Mouse (Mus musculus): Measurements from ENCODE around the gene Pom121l2. TPM values are rescaled to one million over a fixed set of nuclear protein-coding genes. Genes with fewer than 3 reads are reported as not detected.

Gene Pom121l2
- polyA plus RNA-seq, 1 experiment = not detected

- TF ChIP-seq CTCF (IDR thresholded peaks at IDR 0.05; ENCODE audit: extremely low read depth, insufficient read length, insufficient replicate concordance, low read depth, low read length) = no peak
- no peak for TF ChIP-seq POLR2A (IDR thresholded peaks at IDR 0.05; ENCODE audit: low read depth, low read length)
- H3K36me3 ChIP-seq (ENCODE audit: control insufficient read depth, insufficient read depth, low read length) = no peaks in the 10 kb centered on the region
- no peaks in the 10 kb centered on the region for H3K4me1 ChIP-seq (ENCODE audit: control insufficient read depth, insufficient read depth, insufficient read length, low read length)
- H3K4me3 ChIP-seq (ENCODE audit: low read depth, low read length) = peak overlapping the region; percentile 57
- H3K27ac ChIP-seq (ENCODE audit: insufficient read depth, low read depth, low read length) = no peak overlapping the region
- WGBS = 2% methylated on average over 44 of the region's 44 CpGs
- peaks cover 2% of the 10 kb centered on the region; the same call in 1 of the 2 replicates for H3K27me3 ChIP-seq (ENCODE audit: control insufficient read depth, insufficient read depth, low read length)
Observed at GRCm38 (mm10) chr13:22019934-22020835, 39.2 kb downstream of the Pom121l2 start.

GRCm38 (mm10) chr13:22020901-22021339 is 39.9 kb downstream of the Pom121l2 start:
- Histone ChIP-seq H3K27me3 (ENCODE audit: control insufficient read depth, insufficient read depth, low read length) (no peaks in the 10 kb centered on the region), H3K4me3 (ENCODE audit: low read depth, low read length) (peak overlapping the region; percentile 57; the same call in 1 of the 2 replicates), H3K27ac (ENCODE audit: insufficient read depth, low read depth, low read length) (no peak overlapping the region), H3K4me1 (ENCODE audit: control insufficient read depth, insufficient read depth, insufficient read length, low read length) (0 out of 2 replicates have a peak, but pooled peaks cover 2% of the 10 kb centered on the region), H3K36me3 (ENCODE audit: control insufficient read depth, insufficient read depth, low read length) (no peaks in the 10 kb centered on the region)
- 1% methylated on average over 8 of the region's 8 CpGs for WGBS
- TF ChIP-seq CTCF (IDR thresholded peaks at IDR 0.05; ENCODE audit: extremely low read depth, insufficient read length, insufficient replicate concordance, low read depth, low read length) (no peak), POLR2A (IDR thresholded peaks at IDR 0.05; ENCODE audit: low read depth, low read length) (no peak)

- WGBS = 2% methylated on average over 11 of the region's 11 CpGs
- 0 out of 2 replicates have a peak, but pooled peaks cover 3% of the 10 kb centered on the region for H3K4me1 ChIP-seq (ENCODE audit: control insufficient read depth, insufficient read depth, insufficient read length, low read length)
- peak overlapping the region; percentile 58 for H3K4me3 ChIP-seq (ENCODE audit: low read depth, low read length)
- H3K27me3 ChIP-seq (ENCODE audit: control insufficient read depth, insufficient read depth, low read length) = no peaks in the 10 kb centered on the region; the same call in 1 of the 2 replicates
- H3K27ac ChIP-seq (ENCODE audit: insufficient read depth, low read depth, low read length) = peak overlapping the region; percentile 4; the same call in 1 of the 2 replicates
- no peaks in the 10 kb centered on the region for H3K36me3 ChIP-seq (ENCODE audit: control insufficient read depth, insufficient read depth, low read length)
- TF ChIP-seq POLR2A (IDR thresholded peaks at IDR 0.05; ENCODE audit: low read depth, low read length) (no peak), CTCF (IDR thresholded peaks at IDR 0.05; ENCODE audit: extremely low read depth, insufficient read length, insufficient replicate concordance, low read depth, low read length) (no peak)
Observed at GRCm38 (mm10) chr13:22021581-22021980, 40.6 kb downstream of the Pom121l2 start.

- Histone ChIP-seq H3K4me1 (ENCODE audit: control insufficient read depth, insufficient read depth, insufficient read length, low read length) (0 out of 2 replicates have a peak, but pooled peaks cover 3% of the 10 kb centered on the region), H3K4me3 (ENCODE audit: low read depth, low read length) (peak overlapping the region; percentile 58), H3K27me3 (ENCODE audit: control insufficient read depth, insufficient read depth, low read length) (no peaks in the 10 kb centered on the region; the same call in 1 of the 2 replicates), H3K27ac (ENCODE audit: insufficient read depth, low read depth, low read length) (no peak overlapping the region), H3K36me3 (ENCODE audit: control insufficient read depth, insufficient read depth, low read length) (no peaks in the 10 kb centered on the region)
- 2% methylated on average over 9 of the region's 9 CpGs for WGBS
- TF ChIP-seq POLR2A (IDR thresholded peaks at IDR 0.05; ENCODE audit: low read depth, low read length) = no peak
Observed at GRCm38 (mm10) chr13:22022241-22022640, 41.2 kb downstream of the Pom121l2 start.

- 2% methylated on average over 35 of the region's 35 CpGs for whole genome bisulfite sequencing
- TF ChIP-seq CTCF (IDR thresholded peaks at IDR 0.05; ENCODE audit: extremely low read depth, insufficient read length, insufficient replicate concordance, low read depth, low read length) = no peak
- TF ChIP-seq POLR2A (IDR thresholded peaks at IDR 0.05; ENCODE audit: low read depth, low read length) = no peak
- H3K4me3 ChIP-seq (ENCODE audit: low read depth, low read length) = peak overlapping the region; percentile 77
- H3K27ac ChIP-seq (ENCODE audit: insufficient read depth, low read depth, low read length) = no peak overlapping the region; the same call in 1 of the 2 replicates
- H3K4me1 ChIP-seq (ENCODE audit: control insufficient read depth, insufficient read depth, insufficient read length, low read length) = 0 out of 2 replicates have a peak, but pooled peaks cover 3% of the 10 kb centered on the region
- H3K36me3 ChIP-seq (ENCODE audit: control insufficient read depth, insufficient read depth, low read length) = no peaks in the 10 kb centered on the region
- no peaks in the 10 kb centered on the region; the same call in 1 of the 2 replicates for H3K27me3 ChIP-seq (ENCODE audit: control insufficient read depth, insufficient read depth, low read length)
Observed at GRCm38 (mm10) chr13:22026058-22027031, 45.4 kb downstream of the Pom121l2 start.

GRCm38 (mm10) chr13:22028673-22029460 is 47.9 kb downstream of the Pom121l2 start:
- H3K27me3 ChIP-seq (ENCODE audit: control insufficient read depth, insufficient read depth, low read length) = no peaks in the 10 kb centered on the region; the same call in 1 of the 2 replicates
- peak overlapping the region; percentile 76 for H3K4me3 ChIP-seq (ENCODE audit: low read depth, low read length)
- no peaks in the 10 kb centered on the region for H3K36me3 ChIP-seq (ENCODE audit: control insufficient read depth, insufficient read depth, low read length)
- WGBS = 2% methylated on average over 40 of the region's 40 CpGs
- 0 out of 2 replicates have a peak, but pooled peaks cover 3% of the 10 kb centered on the region for H3K4me1 ChIP-seq (ENCODE audit: control insufficient read depth, insufficient read depth, insufficient read length, low read length)
- TF ChIP-seq CTCF (IDR thresholded peaks at IDR 0.05; ENCODE audit: extremely low read depth, insufficient read length, insufficient replicate concordance, low read depth, low read length) (peak; percentile 92), POLR2A (IDR thresholded peaks at IDR 0.05; ENCODE audit: low read depth, low read length) (no peak)
- peak overlapping the region; percentile 43 for H3K27ac ChIP-seq (ENCODE audit: insufficient read depth, low read depth, low read length)
